Mouse (Mus musculus) forebrain, embryonic 14.5 days (tissue): ENCODE data around the gene R3hdm2. TPM values are rescaled to one million over a fixed set of nuclear protein-coding genes. Genes with fewer than 3 reads are reported as not detected.

Experiments used
- ATAC-seq: fragments of 200-750 bp; cut with Nextera tagmentation; 2 replicates; pipeline ENCODE4 v1.8.0; 2017; ENCODE audit warnings: mild to moderate bottlenecking, moderate library complexity
- DNase-seq: peaks from one replicate; pipeline ENCODE4 v3.0.0-alpha.2; 2015; ENCODE audit warnings: low spot score
- H3K27ac ChIP-seq: fragments of 300-500 bp; sonication (generic); 2 replicates; pipeline ENCODE4 v1.5.1; 2014; ENCODE audit warnings: low read depth, mild to moderate bottlenecking, control low read depth, low read length, moderate library complexity
- H3K27me3 ChIP-seq: fragments of 300-500 bp; sonication (generic); replicated peaks from 2 replicates; pipeline ENCODE4 v1.6.1; 2014; ENCODE audit warnings: low read length, control low read depth, mixed read lengths; ENCODE audit not compliant: control insufficient read depth, insufficient read depth
- H3K36me3 ChIP-seq: fragments of 300-500 bp; sonication (generic); 2 replicates; pipeline ENCODE4 v1.6.1; 2014; ENCODE audit warnings: low read length, control low read depth; ENCODE audit not compliant: control insufficient read depth, insufficient read depth
- H3K4me1 ChIP-seq: fragments of 300-500 bp; sonication (generic); 2 replicates; pipeline ENCODE4 v1.6.1; 2014; ENCODE audit warnings: antibody characterized with exemption, low read length, control low read depth; ENCODE audit not compliant: control insufficient read depth, insufficient read depth
- H3K4me2 ChIP-seq: fragments of 300-500 bp; sonication (generic); 2 replicates; pipeline ENCODE4 v1.6.1; 2014; ENCODE audit warnings: mild to moderate bottlenecking, control low read depth, low read length
- H3K4me3 ChIP-seq: fragments of 300-500 bp; sonication (generic); 2 replicates; pipeline ENCODE4 v1.5.1; 2014; ENCODE audit warnings: low read depth, low read length, control low read depth
- H3K9ac ChIP-seq: fragments of 300-500 bp; sonication (generic); 2 replicates; pipeline ENCODE4 v1.6.1; 2014; ENCODE audit warnings: mild to moderate bottlenecking, low read length, control low read depth, moderate library complexity
- H3K9me3 ChIP-seq: fragments of 300-500 bp; sonication (generic); replicated peaks from 2 replicates; pipeline ENCODE4 v1.6.1; 2016; ENCODE audit warnings: low read length, control low read depth, mixed read lengths; ENCODE audit not compliant: control insufficient read depth
- whole genome bisulfite sequencing: fragments of 180-500 bp; shearing (Covaris S2); extraction: QIAGEN DNeasy Blood & Tissue Kit; methylation state at CpG from one replicate; pipeline ENCODE4 v1.1.7; 2014; 5-methylcytosine and 5-hydroxymethylcytosine counted together
- polyA plus RNA-seq: library from polyadenylated mRNA; unstranded; fragments of >200 nt; fragmentation: Nextera tagmentation; extraction: Ambion mirVana; gene quantifications from 2 replicates; pipeline ENCODE4 v1.2.1, GENCODE M21; 2014

Gene R3hdm2
- polyA plus RNA-seq, 1 experiment from 2014 or later = 24.2 TPM

DNA sequence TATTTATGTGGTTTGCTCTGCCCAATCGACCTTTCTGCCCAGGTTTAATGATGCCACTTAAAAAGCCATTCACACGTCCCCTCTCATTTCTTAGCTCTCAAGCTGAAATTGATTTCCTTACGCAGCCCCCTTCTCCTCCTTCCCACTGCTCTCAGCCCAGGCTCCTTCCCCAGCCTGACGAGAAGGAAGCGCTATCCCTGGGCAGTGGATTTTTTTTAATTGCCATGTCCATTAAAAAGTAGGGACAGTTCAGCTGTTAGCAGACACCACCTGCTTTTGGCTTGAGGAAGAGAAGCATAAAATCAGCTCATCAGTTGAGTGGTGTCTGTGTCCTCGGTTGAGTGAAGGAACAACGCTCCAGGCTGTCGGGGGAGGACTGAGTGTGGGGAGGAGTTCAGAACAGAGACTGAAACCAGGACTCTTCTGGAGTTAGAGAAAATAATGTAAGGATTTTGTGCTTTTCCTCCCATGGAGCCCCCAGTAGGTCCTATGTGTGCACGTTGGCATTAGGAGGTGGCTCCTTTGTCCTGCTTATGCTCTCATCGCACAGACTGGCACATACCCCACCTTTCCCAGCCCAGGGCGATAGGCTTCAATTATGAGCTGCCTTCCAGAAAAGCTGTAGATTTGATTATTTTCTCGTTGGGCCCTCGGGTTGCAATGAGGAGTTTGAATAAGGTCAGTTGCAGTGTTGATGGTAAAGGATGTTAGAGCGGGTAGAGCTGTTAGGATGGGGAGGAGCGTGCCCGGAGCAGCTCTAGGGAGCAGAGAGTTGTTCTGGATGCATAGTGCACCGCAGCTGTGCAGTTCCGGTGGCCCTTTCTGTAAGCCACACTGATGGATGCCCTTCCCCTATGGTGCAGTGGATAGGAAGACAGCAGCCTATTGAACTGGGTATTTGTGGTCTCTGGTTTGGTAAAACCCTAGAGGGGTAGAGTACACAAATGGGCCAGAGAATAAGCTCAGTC is 110.3 kb downstream of the R3hdm2 start:
- no peaks in the 10 kb centered on the region for H3K9me3 ChIP-seq
- peaks cover 86% of the 10 kb centered on the region for H3K36me3 ChIP-seq
- ATAC-seq (no peak), DNase-seq (no peak)
- no peak overlapping the region for H3K4me3 ChIP-seq
- H3K4me1 ChIP-seq = no peaks in the 10 kb centered on the region
- H3K27ac ChIP-seq = no peak overlapping the region
- WGBS = 81% methylated on average over 18 of the region's 18 CpGs
- H3K9ac ChIP-seq = peak overlapping the region; percentile 33; the same call in 1 of the 2 replicates
- no peak overlapping the region for H3K4me2 ChIP-seq
- H3K27me3 ChIP-seq = no peaks in the 10 kb centered on the region

DNA sequence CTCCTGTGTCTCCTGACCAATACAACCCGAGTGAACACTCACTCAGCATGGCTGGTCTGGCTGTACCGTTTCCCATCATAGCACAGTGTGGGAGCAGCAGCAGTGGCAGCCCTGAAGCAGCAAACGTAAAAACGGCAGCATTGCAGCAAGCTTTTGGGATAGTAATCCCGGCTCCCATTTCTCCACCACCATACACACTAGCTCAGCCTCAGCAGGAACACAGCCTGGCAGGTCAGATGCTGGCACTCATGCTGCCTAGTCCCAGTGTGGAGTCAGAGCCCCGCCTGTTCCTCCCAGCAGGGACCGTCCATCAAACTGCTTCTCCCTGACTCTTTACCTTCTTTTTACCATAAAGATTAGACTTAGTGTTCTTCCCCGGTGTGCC is 111.0 kb downstream of the R3hdm2 start:
- H3K27ac ChIP-seq = no peak overlapping the region
- no peaks in the 10 kb centered on the region for H3K4me1 ChIP-seq
- H3K36me3 ChIP-seq = peaks cover 85% of the 10 kb centered on the region
- 70% methylated on average over 8 of the region's 8 CpGs for WGBS
- H3K27me3 ChIP-seq = no peaks in the 10 kb centered on the region
- H3K9me3 ChIP-seq = no peaks in the 10 kb centered on the region
- no peak overlapping the region for H3K4me3 ChIP-seq
- no peak overlapping the region for H3K4me2 ChIP-seq
- DNase-seq (no peak), ATAC-seq (no peak)
- no peak overlapping the region for H3K9ac ChIP-seq

DNA sequence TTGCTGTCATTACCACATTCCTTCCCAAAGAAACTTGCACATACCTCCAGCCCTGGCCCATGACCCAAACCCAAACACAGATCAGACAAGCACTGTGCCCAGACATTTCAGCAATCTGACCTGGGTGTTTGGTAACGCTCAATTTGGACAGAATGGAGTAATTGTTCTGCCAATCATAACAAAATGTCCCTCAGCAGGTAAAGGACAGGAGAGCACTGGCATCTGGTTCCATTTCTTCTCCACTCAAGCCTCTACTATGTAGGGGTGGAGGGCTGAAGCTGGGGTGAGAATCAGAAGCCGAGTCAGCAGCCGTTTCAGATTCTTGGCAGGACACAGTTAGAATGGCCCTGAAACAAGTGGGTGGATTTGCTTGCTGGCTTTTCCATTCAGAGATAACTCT is 112.0 kb downstream of the R3hdm2 start:
- ATAC-seq (no peak), DNase-seq (no peak)
- no peak overlapping the region for H3K9ac ChIP-seq
- H3K9me3 ChIP-seq = no peaks in the 10 kb centered on the region
- WGBS = 82% methylated on average over 3 of the region's 3 CpGs
- no peaks in the 10 kb centered on the region for H3K27me3 ChIP-seq
- H3K4me1 ChIP-seq = no peaks in the 10 kb centered on the region
- H3K4me3 ChIP-seq = no peak overlapping the region
- H3K4me2 ChIP-seq = no peak overlapping the region
- H3K36me3 ChIP-seq = peaks cover 88% of the 10 kb centered on the region
- no peak overlapping the region for H3K27ac ChIP-seq

DNA sequence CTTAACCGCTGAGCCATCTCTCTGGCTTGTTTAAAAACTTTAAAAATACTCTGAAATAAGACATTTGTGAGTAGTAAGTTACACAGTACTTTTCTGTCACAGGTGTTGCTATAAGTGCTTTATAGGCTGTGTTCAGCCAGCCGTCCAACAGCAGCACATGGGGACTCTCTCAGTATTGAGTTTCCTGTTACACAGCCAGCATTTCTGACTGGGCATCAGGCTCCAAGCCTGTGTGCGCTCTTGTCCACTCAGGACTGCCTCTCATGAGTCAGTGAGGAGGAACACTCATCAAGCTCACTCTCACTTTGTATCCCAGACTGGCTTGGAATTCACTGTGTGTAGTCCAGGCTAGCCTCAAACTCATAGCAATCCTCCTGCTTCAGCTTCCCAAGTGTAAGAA is 116.0 kb downstream of the R3hdm2 start:
- Histone ChIP-seq H3K4me2 (no peak overlapping the region), H3K36me3 (peaks cover 67% of the 10 kb centered on the region), H3K9ac (no peak overlapping the region), H3K4me1 (no peaks in the 10 kb centered on the region), H3K27me3 (no peaks in the 10 kb centered on the region), H3K27ac (no peak overlapping the region), H3K4me3 (no peak overlapping the region), H3K9me3 (no peaks in the 10 kb centered on the region)
- DNase-seq (no peak), ATAC-seq (no peak)
- 94% methylated on average over 3 of the region's 3 CpGs for whole genome bisulfite sequencing

DNA sequence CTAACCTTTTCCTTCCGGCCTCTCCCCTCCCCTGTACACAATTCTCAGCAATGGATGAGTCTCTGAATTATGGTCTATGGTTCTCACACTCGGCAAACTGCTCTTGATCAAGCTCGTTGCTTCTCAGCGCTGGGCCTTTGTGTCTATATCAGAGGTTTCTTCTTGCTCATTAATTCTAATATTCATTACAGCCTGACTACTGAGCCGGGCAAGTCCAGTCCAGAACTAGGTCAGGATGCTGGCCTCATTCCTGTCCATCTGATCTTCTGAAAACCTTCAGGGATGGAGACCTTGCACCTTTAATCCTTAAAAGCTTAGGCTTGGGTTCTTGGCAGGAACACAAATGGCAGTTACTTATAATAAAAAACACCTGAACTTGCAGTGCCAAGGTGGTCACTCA is 119.4 kb downstream of the R3hdm2 start:
- H3K4me2 ChIP-seq = no peak overlapping the region
- H3K27ac ChIP-seq = no peak overlapping the region
- WGBS = 79% methylated on average over 5 of the region's 5 CpGs
- ATAC-seq (no peak), DNase-seq (no peak)
- no peaks in the 10 kb centered on the region for H3K9me3 ChIP-seq
- H3K4me3 ChIP-seq = no peak overlapping the region
- no peaks in the 10 kb centered on the region for H3K27me3 ChIP-seq
- no peaks in the 10 kb centered on the region for H3K4me1 ChIP-seq
- no peak overlapping the region for H3K9ac ChIP-seq
- peaks cover 40% of the 10 kb centered on the region for H3K36me3 ChIP-seq

DNA sequence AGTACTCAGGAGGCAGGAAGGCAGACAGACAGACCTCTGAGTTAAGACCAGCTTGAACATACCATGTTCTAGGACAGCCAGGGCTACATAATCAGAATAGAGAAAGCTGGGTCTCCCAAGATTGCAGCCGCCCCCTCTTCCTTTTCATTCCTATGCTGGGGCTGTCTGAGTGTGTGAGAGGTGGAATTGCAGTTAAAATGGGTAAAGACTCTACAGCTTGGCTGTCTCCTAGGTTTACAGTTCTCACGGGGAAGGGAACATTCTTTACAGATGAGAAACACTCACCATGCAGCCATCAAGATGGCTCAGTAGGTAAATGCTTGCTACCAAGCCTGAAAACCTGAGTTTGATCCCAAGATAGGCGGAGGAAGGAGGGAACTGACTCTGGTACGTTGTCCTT is 119.9 kb downstream of the R3hdm2 start:
- no peaks in the 10 kb centered on the region for H3K27me3 ChIP-seq
- WGBS = 93% methylated on average over 4 of the region's 4 CpGs
- H3K4me3 ChIP-seq = no peak overlapping the region
- no peak overlapping the region for H3K27ac ChIP-seq
- H3K9me3 ChIP-seq = no peaks in the 10 kb centered on the region
- H3K4me1 ChIP-seq = no peaks in the 10 kb centered on the region
- H3K36me3 ChIP-seq = peaks cover 34% of the 10 kb centered on the region
- DNase-seq (no peak), ATAC-seq (no peak)
- no peak overlapping the region for H3K9ac ChIP-seq
- no peak overlapping the region for H3K4me2 ChIP-seq

DNA sequence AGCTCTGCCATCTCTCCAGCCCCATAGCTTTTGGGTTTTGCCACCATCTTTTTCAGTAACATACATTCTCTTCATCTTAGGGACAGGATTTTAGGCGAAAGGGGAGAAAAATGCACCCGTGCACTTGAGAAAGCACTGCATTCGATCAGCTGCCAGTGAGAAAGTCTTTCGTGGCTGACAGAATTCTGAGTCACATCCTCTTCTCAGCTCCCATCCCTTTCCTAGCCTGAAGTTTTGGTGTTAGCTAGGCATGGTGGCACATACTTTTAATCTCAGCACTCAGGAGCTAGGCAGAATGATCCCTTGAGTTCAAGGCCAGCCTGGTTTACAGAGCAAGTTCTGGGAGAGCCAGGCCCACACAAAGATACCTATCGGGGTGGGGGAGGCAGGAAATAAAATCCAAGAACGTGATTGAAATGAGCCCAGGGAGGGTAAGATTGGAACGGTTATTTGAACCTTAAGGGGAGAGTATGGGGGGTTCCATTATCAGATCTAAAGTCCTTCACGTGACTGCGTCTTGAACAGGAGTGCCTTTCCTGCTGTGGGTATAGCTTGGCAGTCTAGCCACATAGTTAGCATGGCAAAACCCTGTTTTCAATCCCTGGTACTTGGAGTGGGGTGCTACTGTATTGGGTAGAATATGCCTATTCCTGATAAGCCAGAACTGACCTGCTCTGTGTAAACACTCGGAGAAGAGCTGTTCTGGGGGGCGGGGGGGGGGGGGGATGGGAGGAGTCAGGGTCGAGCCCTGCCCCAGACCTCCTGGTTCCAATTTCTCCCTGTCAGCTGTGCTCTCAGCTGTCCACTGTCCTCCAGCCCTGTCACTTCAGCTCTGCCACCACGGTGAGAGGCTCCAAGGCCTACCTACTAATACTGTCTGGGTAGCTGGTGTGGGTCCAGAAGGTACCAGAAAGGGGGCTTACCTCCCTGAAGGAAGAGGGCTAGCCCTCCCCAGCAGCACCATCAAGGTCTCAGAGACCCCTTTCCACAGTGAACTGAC is 121.1 kb downstream of the R3hdm2 start, which contains the start of gene Stac3:
Gene Stac3 (plus strand): TSS at position 793 of the 1,000 bp plus-strand sequence.
- Histone ChIP-seq H3K27ac (no peak within 1 kb of the TSS), H3K9me3 (no peaks in the 10 kb centered on the region), H3K9ac (no peak within 1 kb of the TSS), H3K4me1 (no peaks in the 10 kb centered on the region), H3K27me3 (no peaks in the 10 kb centered on the region), H3K36me3 (peaks cover 31% of the 10 kb centered on the region), H3K4me2 (no peak within 1 kb of the TSS), H3K4me3 (no peak within 1 kb of the TSS)
- 82% methylated on average over 13 of the region's 13 CpGs for WGBS
- no peak for DNase-seq
- ATAC-seq = no peak

DNA sequence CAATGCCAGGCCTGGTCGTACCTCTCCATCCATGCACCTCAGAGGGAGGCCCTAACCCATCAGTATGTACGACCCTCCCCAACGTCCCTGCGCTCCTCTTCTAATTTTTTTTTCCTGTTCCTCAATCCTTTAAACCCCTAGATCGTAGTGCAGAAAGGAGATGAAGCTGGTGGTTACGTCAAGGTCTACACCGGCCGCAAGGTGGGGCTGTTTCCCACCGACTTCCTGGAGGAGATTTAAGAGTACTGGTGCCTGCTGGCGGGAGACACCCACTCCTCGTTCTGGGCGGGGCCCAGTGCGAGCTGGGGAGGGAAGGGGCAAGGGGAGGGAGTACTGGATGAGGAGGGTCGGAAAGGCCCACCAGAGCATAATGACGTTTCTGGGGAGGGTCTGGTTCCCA is 128.1 kb downstream of the R3hdm2 start:
- Histone ChIP-seq H3K4me1 (peaks cover 29% of the 10 kb centered on the region), H3K27me3 (peaks cover 8% of the 10 kb centered on the region; the same call in 1 of the 2 replicates), H3K36me3 (peaks cover 6% of the 10 kb centered on the region), H3K27ac (peak overlapping the region; percentile 97; the same call in 1 of the 2 replicates), H3K4me3 (peak overlapping the region; percentile 31; the same call in 1 of the 2 replicates), H3K4me2 (peak overlapping the region; percentile 67), H3K9me3 (no peaks in the 10 kb centered on the region), H3K9ac (no peak overlapping the region; the same call in 1 of the 2 replicates)
- WGBS = 2% methylated on average over 15 of the region's 15 CpGs
- DNase-seq (peak; percentile 84), ATAC-seq (no peak)
